Mouse (Mus musculus) liver, embryonic 14.5 days (tissue): ENCODE results near the gene Tmem265. TPM values are rescaled to one million over a fixed set of nuclear protein-coding genes. Genes with fewer than 3 reads are reported as not detected.

ENCODE experiments used
- ATAC-seq: fragments of 200-750 bp; cut with Nextera tagmentation; 2 replicates; pipeline ENCODE4 v1.8.0; 2017; ENCODE audit warnings: moderate number of reproducible peaks, mild to moderate bottlenecking, moderate library complexity; ENCODE audit not compliant: insufficient read depth
- DNase-seq, 3 experiments: peaks; one replicate each; pipeline ENCODE4 v3.0.0-alpha.2; 2012 to 2013; ENCODE audit warnings: low read depth in 3 of 3, low spot score in 3 of 3
- H3K27ac ChIP-seq: fragments of 300-500 bp; sonication (generic); 2 replicates; pipeline ENCODE4 v1.5.1; 2014; ENCODE audit warnings: moderate library complexity, mild to moderate bottlenecking, control low read depth, inconsistent platforms
- H3K27me3 ChIP-seq: fragments of 300-500 bp; sonication (generic); 2 replicates; pipeline ENCODE4 v1.6.1; 2014; ENCODE audit warnings: mild to moderate bottlenecking, low read length, moderate library complexity; ENCODE audit not compliant: control insufficient read depth, insufficient read depth
- H3K36me3 ChIP-seq: fragments of 300-500 bp; sonication (generic); replicated peaks from 2 replicates; pipeline ENCODE4 v1.6.1; 2014; ENCODE audit warnings: low read depth; ENCODE audit not compliant: control insufficient read depth, insufficient read depth
- H3K4me1 ChIP-seq, 2 experiments: fragments of 200-500 bp in 1 of 2; fragments of 300-500 bp in 1 of 2; sonication (generic) in 1 of 2; replicated peaks; 2 replicates each; pipeline ENCODE4 v1.6.1; 2012 to 2014; ENCODE audit warnings: antibody characterized with exemption in 1 of 2, inconsistent platforms in 1 of 2, low read length in 1 of 2; ENCODE audit not compliant: control insufficient read depth in 2 of 2, insufficient read depth in 2 of 2
- H3K4me2 ChIP-seq: fragments of 300-500 bp; sonication (generic); 2 replicates; pipeline ENCODE4 v1.6.1; 2014; ENCODE audit warnings: low read depth, mild to moderate bottlenecking, control low read depth, moderate library complexity
- H3K4me3 ChIP-seq, 2 experiments: fragments of 200-500 bp in 1 of 2; fragments of 300-500 bp in 1 of 2; sonication (generic) in 1 of 2; 2 replicates each; pipeline ENCODE4 v1.5.1; 2012 to 2014; ENCODE audit warnings: low read depth in 2 of 2, low read length in 2 of 2, mild to moderate bottlenecking in 2 of 2, control low read depth in 1 of 2, inconsistent platforms in 1 of 2, moderate library complexity in 1 of 2; ENCODE audit not compliant: insufficient read depth in 1 of 2
- H3K9ac ChIP-seq: fragments of 300-500 bp; sonication (generic); replicated peaks from 2 replicates; pipeline ENCODE4 v1.6.1; 2014; ENCODE audit warnings: mild to moderate bottlenecking, control low read depth, moderate library complexity
- H3K9me3 ChIP-seq: fragments of 300-500 bp; sonication (generic); 2 replicates; pipeline ENCODE4 v1.6.1; 2016; ENCODE audit warnings: low read length, mixed read lengths; ENCODE audit not compliant: control insufficient read depth
- CTCF ChIP-seq: IDR thresholded peaks from 2 replicates; pipeline ENCODE4 v1.5.1; 2016; ENCODE audit warnings: antibody characterized with exemption, low read depth, control low read depth
- EP300 ChIP-seq: IDR thresholded peaks from 2 replicates; pipeline ENCODE4 v1.6.1; 2016; ENCODE audit warnings: antibody characterized with exemption, low read depth
- WGBS: fragments of 180-500 bp; shearing (Covaris S2); extraction: QIAGEN DNeasy Blood & Tissue Kit; methylation state at CpG from one replicate; pipeline ENCODE4 v1.1.7; 2014; ENCODE audit not compliant: insufficient replicate concordance; 5-methylcytosine and 5-hydroxymethylcytosine counted together
- polyA plus RNA-seq, 2 experiments: library from polyadenylated mRNA; depleted of rRNA in 1 of 2; stranded (reverse) in 1 of 2; unstranded in 1 of 2; fragments of >200 nt; fragmentation: Nextera tagmentation in 1 of 2; extraction: Ambion mirVana in 1 of 2; gene quantifications; 2 replicates each; pipeline versions ENCODE4 v1.2.1 to v1.2.3; 2012 to 2014

Gene Tmem265
- polyA plus RNA-seq, 2 experiments = 1.0 to 1.7 TPM

DNA sequence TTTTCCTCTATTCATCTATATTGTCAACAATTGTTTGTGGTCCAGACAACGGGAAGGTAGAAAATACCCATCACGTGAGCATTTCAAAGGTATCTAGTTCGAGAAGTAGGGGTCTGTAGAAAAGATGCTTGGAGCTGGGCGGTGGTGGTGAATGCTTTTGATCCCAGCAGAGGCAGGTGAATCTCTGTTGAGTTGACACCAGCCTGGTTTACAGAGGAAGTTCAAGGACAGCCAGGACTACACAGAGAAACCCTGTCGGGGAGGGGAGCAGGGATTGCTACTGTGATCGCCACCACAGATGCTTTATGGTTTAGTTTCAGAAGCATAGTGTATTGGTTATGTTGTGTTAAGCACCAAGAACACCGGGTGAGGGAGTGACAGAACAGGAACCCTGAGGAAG is 12.9 kb downstream of the Tmem265 start:
- ATAC-seq = no peak
- WGBS = 11% methylated on average over 7 of the region's 7 CpGs

DNA sequence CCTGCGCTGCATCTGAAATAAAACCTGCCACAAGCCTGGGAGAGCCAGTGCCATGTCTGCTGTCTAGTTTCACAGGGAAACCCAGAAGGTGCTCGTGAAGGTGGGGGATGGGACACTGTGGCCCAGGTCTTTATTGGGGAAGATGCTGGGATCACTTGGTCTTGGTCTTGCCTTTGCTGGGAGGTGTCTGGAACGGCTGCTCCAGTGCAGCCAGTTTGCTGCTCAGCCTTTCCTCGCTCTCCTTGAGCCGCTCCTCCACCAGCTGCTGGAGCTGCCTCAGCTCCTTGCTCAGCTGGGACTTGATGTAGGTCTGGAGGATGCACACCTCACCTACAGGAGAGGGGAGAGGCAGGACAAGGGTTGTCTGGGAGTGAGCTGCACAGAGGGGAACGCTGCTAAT is 22.1 kb downstream of the Tmem265 start:
- Histone ChIP-seq H3K27me3 (no peaks in the 10 kb centered on the region), H3K9me3 (no peaks in the 10 kb centered on the region), H3K4me1 (peaks cover 19 to 22% of the 10 kb centered on the region in 2 experiments), H3K9ac (no peak overlapping the region), H3K27ac (no peak overlapping the region), H3K36me3 (peaks cover 33% of the 10 kb centered on the region), H3K4me3 (no peak overlapping the region), H3K4me2 (no peak overlapping the region)
- ATAC-seq = no peak
- no peak for DNase-seq
- WGBS = 78% methylated on average over 6 of the region's 6 CpGs
- TF ChIP-seq CTCF = no peak
- no peak for TF ChIP-seq EP300

More for the DNA sequence above, 12.9 kb downstream of the Tmem265 start:
- DNase-seq = no peak
- H3K27ac ChIP-seq = peak overlapping the region; percentile 55; the same call in 1 of the 2 replicates
- no peaks in the 10 kb centered on the region for H3K9me3 ChIP-seq
- no peak for TF ChIP-seq EP300
- H3K36me3 ChIP-seq = peaks cover 2% of the 10 kb centered on the region; the same call in 1 of the 2 replicates
- peak overlapping the region; percentile 90 to 92 for H3K4me3 ChIP-seq
- peak overlapping the region; percentile 95 for H3K9ac ChIP-seq
- H3K27me3 ChIP-seq = no peaks in the 10 kb centered on the region
- peaks cover 8 to 11% of the 10 kb centered on the region in 2 experiments for H3K4me1 ChIP-seq
- H3K4me2 ChIP-seq = peak overlapping the region; percentile 96

DNA sequence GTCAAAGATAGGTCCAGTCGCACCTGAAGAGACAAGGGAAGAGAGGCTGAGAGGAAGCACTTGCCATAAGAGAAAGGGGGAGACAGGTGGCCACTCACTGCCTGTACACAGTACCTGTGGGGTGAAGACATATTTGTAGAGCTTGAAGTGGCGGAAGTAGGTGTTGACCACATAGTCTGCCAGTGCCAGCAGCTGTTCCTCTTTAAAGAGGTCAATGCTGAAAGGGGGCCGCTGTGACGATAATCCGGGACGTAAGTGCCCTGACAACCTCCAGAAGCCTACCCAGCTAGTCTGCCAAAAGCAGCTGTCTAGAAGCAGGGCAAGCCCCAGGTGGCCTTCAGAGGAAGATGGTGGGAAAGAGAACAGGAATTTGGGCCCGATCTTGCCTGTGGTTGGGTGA is 23.8 kb downstream of the Tmem265 start:
- no peaks in the 10 kb centered on the region for H3K9me3 ChIP-seq
- H3K27me3 ChIP-seq = no peaks in the 10 kb centered on the region
- H3K36me3 ChIP-seq = peaks cover 23% of the 10 kb centered on the region
- no peak for TF ChIP-seq EP300
- no peak for TF ChIP-seq CTCF
- ATAC-seq = no peak
- no peak for DNase-seq
- WGBS = 82% methylated on average over 7 of the region's 7 CpGs
- H3K9ac ChIP-seq = no peak overlapping the region
- H3K4me1 ChIP-seq = peaks cover 24 to 28% of the 10 kb centered on the region in 2 experiments
- H3K4me2 ChIP-seq = no peak overlapping the region
- H3K27ac ChIP-seq = no peak overlapping the region
- H3K4me3 ChIP-seq = no peak overlapping the region

DNA sequence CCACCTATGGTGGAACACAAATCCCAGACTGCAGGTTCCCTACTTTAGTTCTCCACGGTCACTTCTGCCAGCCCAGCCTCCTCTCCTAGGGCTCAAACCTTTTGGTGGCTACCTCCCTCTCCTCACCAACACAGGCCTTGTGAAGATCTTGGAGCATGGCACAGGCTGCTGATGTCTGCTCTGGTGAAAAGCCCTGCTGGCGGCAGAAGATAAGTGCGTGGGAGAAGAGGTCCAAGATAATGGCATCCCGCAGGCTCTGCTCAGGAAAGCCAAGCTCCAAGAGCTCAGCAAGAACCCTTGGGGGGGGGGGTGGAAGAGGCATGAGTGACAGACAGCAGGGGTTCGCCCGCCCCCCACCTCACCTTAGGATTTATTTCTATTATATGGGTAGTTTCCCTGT is 25.0 kb downstream of the Tmem265 start:
- Histone ChIP-seq H3K27ac (peak overlapping the region; percentile 75), H3K27me3 (no peaks in the 10 kb centered on the region), H3K9me3 (no peaks in the 10 kb centered on the region), H3K4me3 (peak overlapping the region in 1 of 2 experiments; percentile 11; a peak in 1 of 4 replicates), H3K9ac (peak overlapping the region; percentile 10), H3K4me2 (peak overlapping the region; percentile 77), H3K4me1 (peaks cover 24 to 28% of the 10 kb centered on the region in 2 experiments), H3K36me3 (peaks cover 30% of the 10 kb centered on the region)
- DNase-seq (peak; percentile 65 to 70 (median 69)), ATAC-seq (peak; percentile 42)
- TF ChIP-seq CTCF (peak; percentile 51), EP300 (peak; percentile 80)
- WGBS = 36% methylated on average over 6 of the region's 6 CpGs

DNA sequence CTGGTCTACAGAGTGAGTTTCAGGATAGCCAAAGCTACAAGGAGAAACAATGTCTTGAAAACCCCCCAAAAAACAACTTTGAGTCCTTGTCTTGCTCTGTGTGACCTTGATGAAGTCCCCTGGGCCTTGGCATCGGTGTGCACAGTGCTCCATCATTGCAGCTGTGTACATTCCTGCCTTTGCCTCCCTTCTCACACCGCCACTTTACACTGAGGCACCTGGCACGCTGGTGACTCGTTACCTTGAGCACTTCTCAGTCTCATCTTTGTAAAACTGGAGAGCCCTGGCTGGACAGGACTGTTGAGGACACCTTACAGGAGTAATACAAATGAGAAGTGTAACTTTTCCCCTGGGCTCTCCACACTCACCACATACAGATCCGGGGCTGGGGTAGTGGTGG is 26.0 kb downstream of the Tmem265 start:
- H3K4me1 ChIP-seq = peaks cover 24 to 28% of the 10 kb centered on the region in 2 experiments
- peak overlapping the region; percentile 35; the same call in 1 of the 2 replicates for H3K27ac ChIP-seq
- H3K9me3 ChIP-seq = no peaks in the 10 kb centered on the region
- peak overlapping the region; percentile 59 for H3K9ac ChIP-seq
- H3K4me3 ChIP-seq = peak overlapping the region; percentile 76 to 94; a peak in 3 of 4 replicates
- WGBS = 67% methylated on average over 5 of the region's 5 CpGs
- H3K36me3 ChIP-seq = peaks cover 33% of the 10 kb centered on the region
- DNase-seq = no peak
- TF ChIP-seq CTCF = no peak
- TF ChIP-seq EP300 = no peak
- ATAC-seq = no peak
- peak overlapping the region; percentile 77 for H3K4me2 ChIP-seq
- H3K27me3 ChIP-seq = no peaks in the 10 kb centered on the region
